31 mouse cellular contexts compared by ENCODE assay signal in genomic region chr3:116955061-116955460, GRCm38 (mm10). TPM values are rescaled to one million over a fixed set of nuclear protein-coding genes. Genes with fewer than 3 reads are reported as not detected.
DNase-seq lines count a peak whose midpoint lies in the region; ATAC-seq and TF ChIP-seq lines count a peak whose summit lies in the region.
"Had no signal": no experiment of that assay in that cellular context is flagged by ENCODE, and none has a peak within 500 bp of the region (broad histone marks: within the 10 kb centered on the region; RNA-seq: fewer than 3 reads in every experiment).

No protein-coding gene starts in this region.

- no peak overlapping the region for H3K9ac ChIP-seq in forebrain, embryonic 15.5 days (replicated peaks)
- H3K9ac ChIP-seq: embryonic facial prominence, embryonic 15.5 days; hindbrain, embryonic 12.5 days; lung, embryonic 15.5 days; midbrain, embryonic 13.5 days; neural tube, embryonic 15.5 days had no signal

- DNase-seq in heart, adult 18-20 months = peak; percentile 54 to 63
- DNase-seq in heart, embryonic 10.5 days (ENCODE audit: low spot score) = no peak
- peak; percentile 51 for DNase-seq in lung, postnatal 25 days (ENCODE audit: low spot score)
- DNase-seq in lung, adult 2 months = no peak
- peak; percentile 59 for DNase-seq in Patski (ENCODE audit: low read depth, low spot score)
- no peak for DNase-seq in thymus, postnatal 0 days (ENCODE audit: low spot score)
- DNase-seq: cerebellum, adult 11-12 months; cerebellum, postnatal 25 days; kidney, adult 2 months; kidney, postnatal 10 days; right cerebral cortex, postnatal 14 days; spleen, adult 18-20 months had no signal

- no peaks in the 10 kb centered on the region for H3K4me1 ChIP-seq in heart, embryonic 10.5 days
- H3K4me1 ChIP-seq in lung, adult 2 months (ENCODE audit: control insufficient read depth, insufficient read depth, low read length) = peaks cover 13% of the 10 kb centered on the region
- H3K4me1 ChIP-seq in forebrain, embryonic 15.5 days = no peaks in the 10 kb centered on the region
- H3K4me1 ChIP-seq: embryonic facial prominence, embryonic 15.5 days; forebrain, embryonic 10.5 days; hindbrain, embryonic 12.5 days; limb, embryonic 10.5 days; midbrain, embryonic 13.5 days; neural tube, embryonic 15.5 days had no signal

- CTCF ChIA-PET in Patski (lab: Charles Lee) = interaction anchor here (1.2 to 1.6 kb wide), 3 partner anchors 18 to 49 kb away, joined by 3 read pairs; no protein-coding TSS in a partner anchor

- no peak overlapping the region for H3K4me3 ChIP-seq in heart, embryonic 10.5 days
- no peak overlapping the region for H3K4me3 ChIP-seq in lung, adult 2 months (replicated peaks; ENCODE audit: extremely low read depth, low read depth, low read length)
- no peak overlapping the region for H3K4me3 ChIP-seq in forebrain, embryonic 15.5 days
- H3K4me3 ChIP-seq: embryonic facial prominence, embryonic 15.5 days; forebrain, embryonic 10.5 days; hindbrain, embryonic 12.5 days; limb, embryonic 10.5 days; lung, embryonic 15.5 days; midbrain, embryonic 13.5 days; neural tube, embryonic 15.5 days had no signal

- H3K27me3 ChIP-seq in heart, embryonic 10.5 days (ENCODE audit: insufficient read depth, poor library complexity, severe bottlenecking) = no peaks in the 10 kb centered on the region
- no peaks in the 10 kb centered on the region for H3K27me3 ChIP-seq in Patski
- no peaks in the 10 kb centered on the region for H3K27me3 ChIP-seq in forebrain, embryonic 15.5 days
- H3K27me3 ChIP-seq: embryonic facial prominence, embryonic 15.5 days; hindbrain, embryonic 12.5 days; lung, embryonic 15.5 days; midbrain, embryonic 13.5 days; neural tube, embryonic 15.5 days had no signal

- in situ Hi-C loops in Patski (cut with MboI; ENCODE audit: low pct_unique_long_range_greater_than_20kb) = no loop called here

- no peaks in the 10 kb centered on the region for H3K36me3 ChIP-seq in heart, embryonic 10.5 days
- 0 out of 2 replicates have a peak, but pooled peaks cover 6% of the 10 kb centered on the region for H3K36me3 ChIP-seq in forebrain, embryonic 15.5 days
- H3K36me3 ChIP-seq: embryonic facial prominence, embryonic 15.5 days; forebrain, embryonic 10.5 days; hindbrain, embryonic 12.5 days; limb, embryonic 10.5 days; lung, embryonic 15.5 days; midbrain, embryonic 13.5 days; neural tube, embryonic 15.5 days had no signal

- ATAC-seq in Patski = peak; percentile 79
- no peak for ATAC-seq in forebrain, embryonic 15.5 days (replicated peaks)
- ATAC-seq: CD4-positive, CD25-positive, alpha-beta regulatory T cell, adult 4 months; midbrain, embryonic 13.5 days had no signal

- no peak overlapping the region for H3K4me2 ChIP-seq in forebrain, embryonic 15.5 days (replicated peaks)
- H3K4me2 ChIP-seq: embryonic facial prominence, embryonic 15.5 days; hindbrain, embryonic 12.5 days; liver, embryonic 11.5 days; lung, embryonic 15.5 days; midbrain, embryonic 13.5 days; neural tube, embryonic 15.5 days had no signal

- H3K9me3 ChIP-seq in heart, embryonic 10.5 days = no peaks in the 10 kb centered on the region
- no peaks in the 10 kb centered on the region for H3K9me3 ChIP-seq in forebrain, embryonic 15.5 days
- H3K9me3 ChIP-seq: embryonic facial prominence, embryonic 15.5 days; forebrain, embryonic 10.5 days; hindbrain, embryonic 12.5 days; limb, embryonic 10.5 days; lung, embryonic 15.5 days; midbrain, embryonic 13.5 days; neural tube, embryonic 15.5 days had no signal

- POLR2A ChIA-PET in Patski (lab: Charles Lee) = no interaction called here

- WGBS in heart, embryonic 10.5 days = 59% methylated on average over 6 of the region's 6 CpGs
- WGBS in lung, adult 2 months = 60% methylated on average over 6 of the region's 6 CpGs
- 63% methylated on average over 6 of the region's 6 CpGs for WGBS in forebrain, embryonic 15.5 days

- no peak for TF ChIP-seq POLR2A in lung, adult 2 months (IDR thresholded peaks at IDR 0.05; ENCODE audit: borderline replicate concordance, extremely low read depth, low read depth, low read length)

- no peak overlapping the region for H3K27ac ChIP-seq in heart, embryonic 10.5 days
- no peak overlapping the region for H3K27ac ChIP-seq in forebrain, embryonic 15.5 days (replicated peaks)
- H3K27ac ChIP-seq: embryonic facial prominence, embryonic 15.5 days; forebrain, embryonic 10.5 days; hindbrain, embryonic 12.5 days; limb, embryonic 10.5 days; lung, embryonic 15.5 days; midbrain, embryonic 13.5 days; neural tube, embryonic 15.5 days had no signal

- no peak for TF ChIP-seq CTCF in lung, adult 2 months (IDR thresholded peaks at IDR 0.05; ENCODE audit: insufficient read depth, low read length)
- no peak for TF ChIP-seq CTCF in Patski (IDR thresholded peaks at IDR 0.05)

RNA-seq across cellular contexts. Expression of gene 4930455H04Rik, which starts 13.0 kb away (rescaled TPM):
- total RNA-seq in heart, adult 18-20 months (2021) = under 1 TPM in 1 of 2 experiments, not detected in 1; 0.21 TPM
- not detected in 2 replicates for polyA plus RNA-seq in heart, embryonic 10.5 days (2016; fragmentation: Nextera tagmentation; extraction: Ambion mirVana)
- polyA plus RNA-seq in lung, adult 2 months (2012; rRNA removed) = not detected in 2 replicates
- polyA plus RNA-seq in Patski (2021) = not detected
- not detected in 2 replicates for polyA plus RNA-seq in forebrain, embryonic 15.5 days (2015; fragmentation: Nextera tagmentation; extraction: Ambion mirVana)
- not detected in 2 replicates for polyA plus RNA-seq in thymus, postnatal 0 days (2015; fragmentation: Nextera tagmentation; extraction: Ambion mirVana)
- total RNA-seq: ES-E14; gastrocnemius, adult 18-20 months; granulocyte monocyte progenitor cell, adult 5-6 weeks; layer of hippocampus, adult 18-20 months; left cerebral cortex, adult 18-20 months; megakaryocyte, adult 5-6 weeks had no signal
- polyA plus RNA-seq: brain, embryonic 14.5 days; CD4-positive, CD25-positive, alpha-beta regulatory T cell, adult 4 months; embryonic facial prominence, embryonic 15.5 days; forebrain, embryonic 10.5 days; heart, postnatal 0 days; hindbrain, embryonic 12.5 days; kidney, adult 2 months; limb, embryonic 10.5 days; liver, embryonic 11.5 days; lung, embryonic 15.5 days; midbrain, embryonic 13.5 days; neural tube, embryonic 15.5 days; urinary bladder, adult 2 months had no signal

RNA-seq across cellular contexts. Expression of gene Palmd, which starts 13.7 kb away (rescaled TPM):
- 10 to 100 TPM; 46.9 to 50.3 TPM for total RNA-seq in heart, adult 18-20 months (2021)
- 3.9 and 6.6 TPM in 2 replicates for polyA plus RNA-seq in heart, embryonic 10.5 days (2016; fragmentation: Nextera tagmentation; extraction: Ambion mirVana)
- 5.6 and 10.5 TPM in 2 replicates for polyA plus RNA-seq in lung, adult 2 months (2012; rRNA removed)
- polyA plus RNA-seq in Patski (2021) = 0.04 TPM
- 16.7 and 18.5 TPM in 2 replicates for polyA plus RNA-seq in forebrain, embryonic 15.5 days (2015; fragmentation: Nextera tagmentation; extraction: Ambion mirVana)
- polyA plus RNA-seq in thymus, postnatal 0 days (2015; fragmentation: Nextera tagmentation; extraction: Ambion mirVana) = 2.4 and 2.5 TPM in 2 replicates
- total RNA-seq: granulocyte monocyte progenitor cell, adult 5-6 weeks; megakaryocyte, adult 5-6 weeks had no signal

Comparison
In these comparisons a context has a peak if more than half of its experiments do, and no peak if none do; other contexts are left out.
1. DNase-seq: peak in heart, adult 18-20 months (2 of 2), lung, postnatal 25 days (single experiment) and Patski (single experiment); none in heart, embryonic 10.5 days (single experiment), lung, adult 2 months (single experiment) and thymus, postnatal 0 days (single experiment).